Mouse (Mus musculus): ENCODE results near the gene Eif5a. TPM values are rescaled to one million over a fixed set of nuclear protein-coding genes. Genes with fewer than 3 reads are reported as not detected.
"Not testable (repeated sequence)": the region's sequence is repeated elsewhere in the genome, so short reads cannot be mapped to it uniquely, and the experiment has no call there.

Gene Eif5a
- total and polyA plus RNA-seq, 2 experiments from 2014 or later = 469 to 961 TPM

DNA sequence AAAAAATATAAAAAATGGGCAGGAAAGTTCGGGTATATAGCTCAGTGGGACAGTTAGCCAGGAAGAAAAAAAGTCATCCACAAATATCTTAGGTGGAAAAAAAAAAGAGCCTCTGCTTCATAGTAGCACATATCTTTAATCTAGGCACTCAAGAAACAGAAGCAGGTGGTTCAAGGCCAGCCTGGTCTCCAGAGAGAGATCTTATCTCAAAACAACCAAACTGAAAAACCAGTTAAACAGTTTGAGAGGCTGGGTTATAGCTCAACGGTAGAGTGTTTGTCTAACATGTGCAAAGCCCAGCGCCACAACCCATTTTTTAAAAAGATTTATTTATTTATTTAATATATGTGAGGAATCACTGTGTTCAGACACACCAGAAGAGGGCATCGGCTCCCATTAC lies 11.3 kb upstream of the Eif5a start:
- Histone ChIP-seq H3K4me2 (ENCODE audit: low read depth, low read length) (no peak overlapping the region), H3K36me3 (replicated peaks; ENCODE audit: control insufficient read depth, insufficient read depth, low read length) (no peaks in the 10 kb centered on the region), H3K27me3 (ENCODE audit: control insufficient read depth, insufficient read depth, low read length) (peaks cover 8% of the 10 kb centered on the region), H3K9me3 (replicated peaks; ENCODE audit: control insufficient read depth, low read length) (no peaks in the 10 kb centered on the region), H3K4me3 (ENCODE audit: low read depth, low read length) (no peak overlapping the region), H3K27ac (ENCODE audit: low read depth) (no peak overlapping the region), H3K4me1 (ENCODE audit: control insufficient read depth, insufficient read depth) (peaks cover 20% of the 10 kb centered on the region), H3K9ac (replicated peaks; ENCODE audit: low read depth, low read length) (no peak overlapping the region)
- DNase-seq (ENCODE audit: low spot score) (no peak), ATAC-seq (ENCODE audit: insufficient read depth, low read depth) (no peak)
- 67% methylated on average over 4 of the region's 4 CpGs for WGBS
- TF ChIP-seq EP300 (IDR thresholded peaks at IDR 0.05; ENCODE audit: low read depth) = no peak
- no peak for TF ChIP-seq CTCF (IDR thresholded peaks at IDR 0.05; ENCODE audit: low read depth)

GRCm38 (mm10) chr11:69932254-69932653 lies 10.5 kb upstream of the Eif5a start:
- WGBS = 44% methylated on average over 3 of the region's 3 CpGs
- Histone ChIP-seq H3K4me3 (ENCODE audit: low read depth, low read length) (no peak overlapping the region), H3K27me3 (ENCODE audit: control insufficient read depth, insufficient read depth, low read length) (peaks cover 8% of the 10 kb centered on the region), H3K4me1 (ENCODE audit: control insufficient read depth, insufficient read depth) (peaks cover 14% of the 10 kb centered on the region), H3K9me3 (replicated peaks; ENCODE audit: control insufficient read depth, low read length) (no peaks in the 10 kb centered on the region), H3K4me2 (ENCODE audit: low read depth, low read length) (no peak overlapping the region), H3K9ac (replicated peaks; ENCODE audit: low read depth, low read length) (no peak overlapping the region), H3K36me3 (replicated peaks; ENCODE audit: control insufficient read depth, insufficient read depth, low read length) (no peaks in the 10 kb centered on the region), H3K27ac (ENCODE audit: low read depth) (no peak overlapping the region)
- no peak for DNase-seq (ENCODE audit: low spot score)
- no peak for TF ChIP-seq CTCF (IDR thresholded peaks at IDR 0.05; ENCODE audit: low read depth)
- no peak for TF ChIP-seq EP300 (IDR thresholded peaks at IDR 0.05; ENCODE audit: low read depth)
- no peak for ATAC-seq (ENCODE audit: insufficient read depth, low read depth)

DNA sequence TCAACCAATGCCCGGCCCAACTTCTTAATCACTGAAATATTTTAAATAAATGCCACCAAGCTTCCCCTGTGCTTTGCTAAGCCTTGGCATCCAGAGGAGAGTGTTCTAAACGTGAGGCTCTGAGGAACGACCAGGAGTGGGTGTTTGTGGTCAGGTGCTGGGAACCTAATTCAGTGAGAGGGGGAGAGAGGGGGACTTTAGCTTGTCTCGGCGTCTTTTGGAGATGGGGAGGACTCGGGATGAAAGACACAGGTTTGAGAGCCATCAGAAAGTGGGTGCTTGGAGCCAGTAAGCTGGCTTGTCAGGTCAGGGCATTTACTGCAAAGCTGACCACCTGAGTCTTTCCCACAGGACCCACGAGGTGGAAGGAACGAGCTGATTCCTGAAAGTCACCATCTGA lies 10.0 kb upstream of the Eif5a start:
- Histone ChIP-seq H3K4me1 (ENCODE audit: control insufficient read depth, insufficient read depth) (peaks cover 10% of the 10 kb centered on the region), H3K4me3 (ENCODE audit: low read depth, low read length) (no peak overlapping the region), H3K4me2 (ENCODE audit: low read depth, low read length) (no peak overlapping the region), H3K9me3 (replicated peaks; ENCODE audit: control insufficient read depth, low read length) (no peaks in the 10 kb centered on the region), H3K9ac (replicated peaks; ENCODE audit: low read depth, low read length) (no peak overlapping the region), H3K27ac (ENCODE audit: low read depth) (no peak overlapping the region), H3K36me3 (replicated peaks; ENCODE audit: control insufficient read depth, insufficient read depth, low read length) (no peaks in the 10 kb centered on the region), H3K27me3 (ENCODE audit: control insufficient read depth, insufficient read depth, low read length) (peaks cover 8% of the 10 kb centered on the region)
- 59% methylated on average over 8 of the region's 8 CpGs for WGBS
- DNase-seq (ENCODE audit: low spot score) (no peak), ATAC-seq (ENCODE audit: insufficient read depth, low read depth) (no peak)
- TF ChIP-seq CTCF (IDR thresholded peaks at IDR 0.05; ENCODE audit: low read depth) (no peak), EP300 (IDR thresholded peaks at IDR 0.05; ENCODE audit: low read depth) (no peak)

DNA sequence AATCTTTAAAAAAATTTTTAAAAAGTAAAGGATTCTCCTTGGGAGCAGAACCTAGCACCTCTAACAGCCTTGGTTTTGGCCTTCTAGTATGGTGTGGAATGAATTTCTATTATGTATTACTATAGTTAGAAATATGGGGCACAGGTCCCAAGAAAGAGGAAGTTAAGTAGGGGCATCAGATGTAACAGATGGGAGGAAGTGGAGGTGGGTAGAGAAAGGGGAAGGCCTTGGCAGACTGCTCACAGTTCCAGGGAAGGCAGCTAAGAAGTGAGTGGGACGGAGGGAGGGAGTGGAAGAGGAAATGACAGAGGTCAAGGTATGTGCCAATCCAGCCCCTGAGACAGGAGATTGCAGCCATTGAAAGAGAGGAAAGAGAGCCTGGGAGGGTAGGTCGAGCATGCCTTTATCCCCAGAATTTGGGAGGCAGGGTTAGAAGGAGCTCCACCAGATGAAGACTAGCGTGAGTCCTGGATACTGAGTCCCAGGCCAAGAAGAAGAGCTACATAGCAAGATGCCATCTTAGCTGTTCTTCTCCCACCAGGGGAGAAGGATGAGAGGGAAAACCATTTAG lies 9.3 kb upstream of the Eif5a start:
- 54% methylated on average over 3 of the region's 3 CpGs for WGBS
- H3K36me3 ChIP-seq (replicated peaks; ENCODE audit: control insufficient read depth, insufficient read depth, low read length) = no peaks in the 10 kb centered on the region
- H3K4me2 ChIP-seq (ENCODE audit: low read depth, low read length) = no peak overlapping the region

DNA sequence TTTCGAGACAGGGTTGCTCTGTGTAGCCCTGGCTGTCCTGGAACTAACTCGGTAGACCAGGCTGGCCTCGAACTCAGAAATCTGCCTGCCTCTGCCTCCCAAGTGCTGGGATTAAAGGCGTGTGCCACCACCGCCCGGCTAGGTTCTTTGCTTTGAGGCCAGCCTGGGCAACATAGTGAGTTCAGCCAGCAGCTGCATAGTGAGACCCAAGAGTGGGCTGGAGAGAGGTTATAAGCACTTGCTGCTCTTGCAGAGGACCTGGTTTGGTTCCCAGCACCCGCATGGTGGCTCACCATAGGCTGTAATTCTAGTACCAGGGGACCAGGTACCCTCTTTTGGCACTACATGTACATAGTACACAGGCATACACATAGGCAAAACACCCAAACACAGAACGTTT lies 8.4 kb upstream of the Eif5a start:
- H3K9me3 ChIP-seq (replicated peaks; ENCODE audit: control insufficient read depth, low read length); H3K36me3 ChIP-seq (replicated peaks; ENCODE audit: control insufficient read depth, insufficient read depth, low read length); H3K27ac ChIP-seq (ENCODE audit: low read depth); ATAC-seq (ENCODE audit: insufficient read depth, low read depth); H3K4me3 ChIP-seq (ENCODE audit: low read depth, low read length); H3K4me1 ChIP-seq (ENCODE audit: control insufficient read depth, insufficient read depth); H3K4me2 ChIP-seq (ENCODE audit: low read depth, low read length); H3K27me3 ChIP-seq (ENCODE audit: control insufficient read depth, insufficient read depth, low read length); H3K9ac ChIP-seq (replicated peaks; ENCODE audit: low read depth, low read length); DNase-seq (ENCODE audit: low spot score): not testable (repeated sequence)
- 86% methylated on average over 8 of the region's 8 CpGs for WGBS

More for the DNA sequence above, 9.3 kb upstream of the Eif5a start:
- DNase-seq (ENCODE audit: low spot score) (no peak), ATAC-seq (ENCODE audit: insufficient read depth, low read depth) (no peak)
- H3K9me3 ChIP-seq (replicated peaks; ENCODE audit: control insufficient read depth, low read length) = no peaks in the 10 kb centered on the region
- no peak for TF ChIP-seq CTCF (IDR thresholded peaks at IDR 0.05; ENCODE audit: low read depth)
- no peak overlapping the region for H3K4me3 ChIP-seq (ENCODE audit: low read depth, low read length)
- H3K4me1 ChIP-seq (ENCODE audit: control insufficient read depth, insufficient read depth) = peaks cover 6% of the 10 kb centered on the region
- H3K27me3 ChIP-seq (ENCODE audit: control insufficient read depth, insufficient read depth, low read length) = peaks cover 8% of the 10 kb centered on the region
- no peak overlapping the region for H3K9ac ChIP-seq (replicated peaks; ENCODE audit: low read depth, low read length)
- no peak overlapping the region; the same call in 1 of the 2 replicates for H3K27ac ChIP-seq (ENCODE audit: low read depth)

DNA sequence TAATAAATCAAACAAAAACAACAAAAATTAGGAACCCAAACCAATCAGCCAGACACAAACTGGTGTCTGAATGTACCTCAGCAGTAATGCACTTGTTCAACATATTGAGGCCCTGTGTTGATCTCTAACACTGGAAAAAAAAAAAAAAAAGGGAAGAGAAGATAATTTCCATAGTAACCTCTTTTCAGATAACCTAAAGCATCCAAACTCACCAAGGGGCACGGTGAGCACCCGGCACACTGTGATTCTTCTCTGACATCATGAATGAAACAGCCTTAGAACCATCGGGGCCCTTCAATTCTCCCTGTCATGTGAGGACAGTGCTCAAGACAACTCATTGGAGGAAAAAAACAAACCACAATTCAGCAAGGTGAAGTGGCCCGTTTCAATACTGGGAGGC lies 8.0 kb upstream of the Eif5a start:
- DNase-seq (ENCODE audit: low spot score) (no peak), ATAC-seq (ENCODE audit: insufficient read depth, low read depth) (no peak)
- no peak overlapping the region for H3K9ac ChIP-seq (replicated peaks; ENCODE audit: low read depth, low read length)
- no peak overlapping the region for H3K4me2 ChIP-seq (ENCODE audit: low read depth, low read length)
- H3K27ac ChIP-seq (ENCODE audit: low read depth) = no peak overlapping the region
- 38% methylated on average over 4 of the region's 4 CpGs for WGBS
- H3K27me3 ChIP-seq (ENCODE audit: control insufficient read depth, insufficient read depth, low read length) = peaks cover 2% of the 10 kb centered on the region; the same call in 1 of the 2 replicates
- H3K4me1 ChIP-seq (ENCODE audit: control insufficient read depth, insufficient read depth) = no peaks in the 10 kb centered on the region
- no peak overlapping the region for H3K4me3 ChIP-seq (ENCODE audit: low read depth, low read length)
- no peaks in the 10 kb centered on the region for H3K36me3 ChIP-seq (replicated peaks; ENCODE audit: control insufficient read depth, insufficient read depth, low read length)
- TF ChIP-seq CTCF (IDR thresholded peaks at IDR 0.05; ENCODE audit: low read depth) (no peak), EP300 (IDR thresholded peaks at IDR 0.05; ENCODE audit: low read depth) (no peak)
- no peaks in the 10 kb centered on the region for H3K9me3 ChIP-seq (replicated peaks; ENCODE audit: control insufficient read depth, low read length)

Measured in heart, postnatal 0 days (tissue).